Mouse (Mus musculus): Measurements from ENCODE around the gene Itpka. TPM values are rescaled to one million over a fixed set of nuclear protein-coding genes. Genes with fewer than 3 reads are reported as not detected.
A peak's percentile ranks its signal among the peaks of the same experiment; 100 is the strongest.

The Itpka gene
- polyA plus RNA-seq, 1 experiment = 251 TPM

- TF ChIP-seq CTCF (IDR thresholded peaks at IDR 0.05; ENCODE audit: extremely low read depth, insufficient read depth, low read length) (no peak), POLR2A (IDR thresholded peaks at IDR 0.05; ENCODE audit: extremely low read depth, insufficient read depth, low read length) (no peak)
- no peaks in the 10 kb centered on the region for H3K4me1 ChIP-seq (ENCODE audit: control insufficient read depth, insufficient read depth, low read length)
- H3K4me3 ChIP-seq (ENCODE audit: insufficient read depth, low read length) = no peak overlapping the region
- H3K27ac ChIP-seq (ENCODE audit: insufficient read depth, low read length) = no peak overlapping the region
These were observed 14.2 kb upstream of the Itpka start for GRCm38 (mm10) chr2:119727762-119728416.

GRCm38 (mm10) chr2:119730735-119731134, 11.4 kb upstream of the Itpka start:
- Histone ChIP-seq H3K4me3 (ENCODE audit: insufficient read depth, low read length) (no peak overlapping the region), H3K4me1 (ENCODE audit: control insufficient read depth, insufficient read depth, low read length) (no peaks in the 10 kb centered on the region), H3K27ac (ENCODE audit: insufficient read depth, low read length) (no peak overlapping the region)
- no peak for TF ChIP-seq CTCF (IDR thresholded peaks at IDR 0.05; ENCODE audit: extremely low read depth, insufficient read depth, low read length)
- no peak for TF ChIP-seq POLR2A (IDR thresholded peaks at IDR 0.05; ENCODE audit: extremely low read depth, insufficient read depth, low read length)

GRCm38 (mm10) chr2:119737124-119737523, 5.0 kb upstream of the Itpka start:
- TF ChIP-seq CTCF (IDR thresholded peaks at IDR 0.05; ENCODE audit: extremely low read depth, insufficient read depth, low read length) (no peak), POLR2A (IDR thresholded peaks at IDR 0.05; ENCODE audit: extremely low read depth, insufficient read depth, low read length) (no peak)
- Histone ChIP-seq H3K4me1 (ENCODE audit: control insufficient read depth, insufficient read depth, low read length) (peaks cover 1% of the 10 kb centered on the region), H3K4me3 (ENCODE audit: insufficient read depth, low read length) (no peak overlapping the region), H3K27ac (ENCODE audit: insufficient read depth, low read length) (no peak overlapping the region)

- H3K4me1 ChIP-seq (ENCODE audit: control insufficient read depth, insufficient read depth, low read length) = peaks cover 1% of the 10 kb centered on the region
- no peak overlapping the region for H3K27ac ChIP-seq (ENCODE audit: insufficient read depth, low read length)
- no peak for TF ChIP-seq POLR2A (IDR thresholded peaks at IDR 0.05; ENCODE audit: extremely low read depth, insufficient read depth, low read length)
- TF ChIP-seq CTCF (IDR thresholded peaks at IDR 0.05; ENCODE audit: extremely low read depth, insufficient read depth, low read length) = no peak
- H3K4me3 ChIP-seq (ENCODE audit: insufficient read depth, low read length) = no peak overlapping the region
These were observed 1.6 kb upstream of the Itpka start for GRCm38 (mm10) chr2:119740567-119740966.

- peak overlapping the region; percentile 93 for H3K27ac ChIP-seq (ENCODE audit: insufficient read depth, low read length)
- no peak for TF ChIP-seq CTCF (IDR thresholded peaks at IDR 0.05; ENCODE audit: extremely low read depth, insufficient read depth, low read length)
- peaks cover 4% of the 10 kb centered on the region for H3K4me1 ChIP-seq (ENCODE audit: control insufficient read depth, insufficient read depth, low read length)
- H3K4me3 ChIP-seq (ENCODE audit: insufficient read depth, low read length) = peak overlapping the region; percentile 93
These were observed 481 bp downstream of the Itpka start for GRCm38 (mm10) chr2:119742461-119743175.

- TF ChIP-seq POLR2A (IDR thresholded peaks at IDR 0.05; ENCODE audit: extremely low read depth, insufficient read depth, low read length) (peak; percentile 17; the same call in 1 of the 2 replicates), CTCF (IDR thresholded peaks at IDR 0.05; ENCODE audit: extremely low read depth, insufficient read depth, low read length) (no peak)
These were observed 1.2 kb downstream of the Itpka start for GRCm38 (mm10) chr2:119743176-119743807.

GRCm38 (mm10) chr2:119743808-119744162, 1.6 kb downstream of the Itpka start:
- Histone ChIP-seq H3K4me1 (ENCODE audit: control insufficient read depth, insufficient read depth, low read length) (peaks cover 9% of the 10 kb centered on the region), H3K4me3 (ENCODE audit: insufficient read depth, low read length) (peak overlapping the region; percentile 93), H3K27ac (ENCODE audit: insufficient read depth, low read length) (peak overlapping the region; percentile 66)
- no peak for TF ChIP-seq POLR2A (IDR thresholded peaks at IDR 0.05; ENCODE audit: extremely low read depth, insufficient read depth, low read length)
- TF ChIP-seq CTCF (IDR thresholded peaks at IDR 0.05; ENCODE audit: extremely low read depth, insufficient read depth, low read length) = no peak

More at GRCm38 (mm10) chr2:119743176-119743807, 1.2 kb downstream of the Itpka start:
- H3K27ac ChIP-seq (ENCODE audit: insufficient read depth, low read length) = peak overlapping the region; percentile 68
- peak overlapping the region; percentile 93 for H3K4me3 ChIP-seq (ENCODE audit: insufficient read depth, low read length)
- H3K4me1 ChIP-seq (ENCODE audit: control insufficient read depth, insufficient read depth, low read length) = peaks cover 9% of the 10 kb centered on the region

GRCm38 (mm10) chr2:119744163-119745111, 2.3 kb downstream of the Itpka start:
- Histone ChIP-seq H3K27ac (ENCODE audit: insufficient read depth, low read length) (peak overlapping the region; percentile 64; the same call in 1 of the 2 replicates), H3K4me1 (ENCODE audit: control insufficient read depth, insufficient read depth, low read length) (peaks cover 9% of the 10 kb centered on the region), H3K4me3 (ENCODE audit: insufficient read depth, low read length) (peak overlapping the region; percentile 93)
- TF ChIP-seq POLR2A (IDR thresholded peaks at IDR 0.05; ENCODE audit: extremely low read depth, insufficient read depth, low read length) = no peak
- no peak for TF ChIP-seq CTCF (IDR thresholded peaks at IDR 0.05; ENCODE audit: extremely low read depth, insufficient read depth, low read length)

- TF ChIP-seq POLR2A (IDR thresholded peaks at IDR 0.05; ENCODE audit: extremely low read depth, insufficient read depth, low read length) (no peak), CTCF (IDR thresholded peaks at IDR 0.05; ENCODE audit: extremely low read depth, insufficient read depth, low read length) (peak; percentile 45)
- Histone ChIP-seq H3K4me1 (ENCODE audit: control insufficient read depth, insufficient read depth, low read length) (peaks cover 11% of the 10 kb centered on the region), H3K27ac (ENCODE audit: insufficient read depth, low read length) (no peak overlapping the region), H3K4me3 (ENCODE audit: insufficient read depth, low read length) (peak overlapping the region; percentile 93; the same call in 1 of the 2 replicates)
These were observed 3.1 kb downstream of the Itpka start for GRCm38 (mm10) chr2:119745281-119745680.
